Mouse (Mus musculus): Measurements from ENCODE around the gene Gm43720.
"Not testable (repeated sequence)": the region's sequence is repeated elsewhere in the genome, so short reads cannot be mapped to it uniquely, and the experiment has no call there.

Gm43720 gene

GRCm38 (mm10) chr5:138260834-138261233 is 18.9 kb downstream of the Gm43720 start:
- no peak for DNase-seq

DNA sequence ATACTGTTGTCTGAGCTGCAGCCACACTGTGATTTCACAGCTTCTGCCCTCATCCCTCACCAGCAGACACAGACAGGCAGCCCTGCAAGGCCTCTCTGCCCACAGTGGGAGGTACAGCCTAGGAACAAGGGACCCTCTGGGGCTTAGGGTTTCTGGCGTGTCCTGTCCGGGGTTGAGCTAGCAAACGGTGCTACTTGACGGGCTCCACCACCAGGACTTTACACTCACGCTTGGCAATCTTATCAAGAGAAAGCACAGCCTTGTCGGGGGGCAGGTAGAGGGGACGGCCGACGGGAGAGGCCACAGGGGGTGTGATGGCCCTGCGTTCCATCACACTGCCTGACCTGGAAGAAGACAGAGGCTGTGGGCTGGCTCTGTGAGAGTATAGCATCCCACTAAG is 19.7 kb downstream of the Gm43720 start:
- DNase-seq, result no peak

DNA sequence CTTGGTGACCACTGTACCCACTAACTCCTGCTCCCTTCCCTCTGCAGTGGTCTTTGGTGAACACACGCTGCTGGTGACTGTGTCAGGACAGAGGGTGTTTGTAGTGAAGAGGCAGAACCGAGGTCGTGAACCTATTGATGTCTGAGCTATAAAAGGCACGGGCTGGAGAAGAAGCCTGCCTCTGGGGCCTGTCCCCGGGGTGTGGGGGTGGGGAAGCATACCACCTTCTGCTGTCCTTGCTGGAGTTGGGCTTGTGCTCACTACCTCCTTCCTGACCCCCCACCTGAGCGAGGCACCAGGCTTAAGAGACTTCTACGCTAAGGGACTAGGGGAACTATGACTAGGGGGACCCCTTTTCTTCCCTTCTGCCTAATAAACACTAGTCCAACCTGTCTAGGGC is 20.8 kb downstream of the Gm43720 start:
- DNase-seq, result no peak

- no peak for DNase-seq
These were observed 21.2 kb downstream of the Gm43720 start for GRCm38 (mm10) chr5:138258542-138258941.

DNA sequence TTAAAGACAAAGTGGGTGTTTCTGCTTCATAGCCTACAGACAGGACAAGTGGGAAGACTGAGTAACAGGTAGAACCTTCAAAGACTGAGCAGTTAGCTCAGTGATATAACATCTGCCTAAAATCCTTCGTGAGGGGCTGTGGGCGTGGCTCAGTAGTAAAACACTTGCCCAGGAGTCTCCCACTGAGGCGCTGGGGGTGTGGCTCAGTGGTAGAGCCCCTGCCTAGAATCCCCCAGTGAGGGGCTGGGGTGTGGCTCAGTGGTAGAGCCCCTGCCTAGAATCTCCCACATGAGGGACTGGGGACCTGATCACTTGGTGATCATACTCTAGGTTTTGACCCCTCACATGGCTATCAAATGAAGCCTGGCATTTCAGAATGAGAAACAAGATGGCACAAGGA is 21.7 kb downstream of the Gm43720 start:
- DNase-seq, result no peak

DNA sequence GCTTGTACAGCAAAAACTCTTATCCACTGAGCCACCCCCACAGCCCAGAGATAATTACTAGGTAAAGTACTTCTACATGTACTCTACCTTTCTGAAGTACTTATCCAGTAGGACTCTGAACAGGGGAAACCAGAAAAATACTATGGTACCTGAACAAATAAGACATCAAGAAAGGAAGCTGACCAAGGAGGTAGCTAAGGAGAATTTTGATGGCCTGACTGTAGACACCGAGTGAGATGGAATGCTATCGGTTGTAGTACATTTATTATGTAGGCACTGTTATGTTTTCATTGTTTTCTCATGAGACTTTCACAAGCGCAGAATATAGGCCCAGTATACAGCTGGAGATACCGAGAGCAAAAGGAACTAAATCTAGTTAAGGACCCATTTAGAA is 22.2 kb downstream of the Gm43720 start:
- DNase-seq, result no peak

DNA sequence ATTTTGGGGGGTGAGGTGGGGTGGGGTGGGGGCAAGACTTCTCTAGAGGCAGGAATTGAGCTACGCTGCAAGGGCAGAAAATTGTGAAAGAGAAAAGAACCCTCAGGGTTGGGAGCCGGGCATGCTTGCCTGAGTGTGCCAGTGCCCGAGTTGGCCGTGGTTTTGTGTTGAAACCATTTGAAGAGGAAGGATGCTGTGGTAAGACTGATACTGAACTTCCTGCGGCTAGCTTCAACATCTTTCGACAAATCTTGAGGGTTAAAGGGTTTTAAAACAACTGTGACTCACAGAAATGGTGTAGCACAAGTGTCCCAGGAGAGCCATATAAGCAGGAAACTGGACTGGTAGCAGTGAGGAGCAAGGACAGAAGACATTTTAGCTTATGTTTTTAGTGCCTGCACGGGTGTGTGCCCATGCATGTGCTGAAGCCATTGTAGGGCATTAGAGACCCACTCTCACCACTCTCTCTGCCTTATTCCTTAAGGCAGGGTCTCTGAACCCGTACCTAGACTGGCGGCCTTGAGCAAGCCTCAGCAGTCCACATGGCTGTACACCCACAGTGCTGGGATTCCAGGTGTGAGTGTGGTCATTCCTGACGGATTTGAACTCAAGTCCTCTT is 22.7 kb downstream of the Gm43720 start:
- DNase-seq, result no peak

DNA sequence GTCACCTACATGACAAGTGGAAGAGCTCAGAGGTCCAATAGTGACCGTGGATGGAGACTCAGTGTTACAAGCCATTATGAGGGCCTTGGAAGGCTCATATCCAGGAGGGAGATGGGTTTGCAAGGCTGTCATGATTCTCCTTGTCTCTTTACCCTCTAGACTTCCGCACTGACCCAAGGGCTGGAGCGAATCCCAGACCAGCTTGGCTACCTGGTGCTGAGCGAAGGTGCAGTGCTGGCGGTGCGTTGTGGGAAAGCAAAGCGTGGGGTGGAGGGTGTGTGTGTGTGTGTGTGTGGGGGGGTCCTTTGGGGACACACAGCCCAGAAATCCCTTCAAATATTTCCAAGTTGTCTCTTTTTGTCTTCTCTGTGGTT is 23.7 kb downstream of the Gm43720 start:
- no peak for DNase-seq

DNA sequence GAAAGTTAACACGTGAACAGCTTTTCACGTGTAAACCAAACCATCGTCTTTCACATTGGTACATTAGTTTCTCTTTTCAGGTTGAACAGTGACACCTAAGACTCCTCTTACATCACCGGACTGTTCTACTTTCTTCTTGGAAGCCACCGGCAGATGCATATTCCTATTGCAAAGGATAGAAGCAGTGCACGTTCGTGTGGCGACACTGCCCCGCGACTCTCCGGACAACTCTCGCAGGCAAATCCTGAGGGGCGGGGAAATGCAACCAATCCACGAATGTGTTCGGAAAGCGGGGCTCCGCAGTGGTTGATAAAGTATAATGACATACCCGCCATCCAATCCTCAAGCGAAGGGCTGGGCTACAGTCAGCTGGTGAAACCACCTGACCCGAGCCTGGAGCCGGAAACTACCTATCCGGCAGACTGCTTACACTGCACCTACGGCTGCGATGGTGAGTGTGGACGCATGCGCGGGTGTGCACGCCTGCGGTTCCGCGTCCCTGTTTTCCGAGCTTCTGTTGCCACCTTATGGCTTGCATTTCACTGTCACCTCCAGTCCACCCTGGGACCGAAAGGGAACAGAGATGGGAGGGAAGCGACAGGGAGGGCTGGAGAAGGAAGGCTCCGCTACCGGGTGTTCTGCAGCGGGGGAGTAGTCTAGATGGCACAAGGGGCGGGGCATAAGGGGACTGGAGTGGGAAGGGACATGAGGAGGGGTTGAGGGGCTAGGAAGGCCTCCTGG is 24.2 kb downstream of the Gm43720 start, which contains the start of gene Lamtor4:
Gene Lamtor4 (plus strand): TSS at position 130 of the 741 bp plus-strand sequence.
- peak; percentile 97 for DNase-seq

DNA sequence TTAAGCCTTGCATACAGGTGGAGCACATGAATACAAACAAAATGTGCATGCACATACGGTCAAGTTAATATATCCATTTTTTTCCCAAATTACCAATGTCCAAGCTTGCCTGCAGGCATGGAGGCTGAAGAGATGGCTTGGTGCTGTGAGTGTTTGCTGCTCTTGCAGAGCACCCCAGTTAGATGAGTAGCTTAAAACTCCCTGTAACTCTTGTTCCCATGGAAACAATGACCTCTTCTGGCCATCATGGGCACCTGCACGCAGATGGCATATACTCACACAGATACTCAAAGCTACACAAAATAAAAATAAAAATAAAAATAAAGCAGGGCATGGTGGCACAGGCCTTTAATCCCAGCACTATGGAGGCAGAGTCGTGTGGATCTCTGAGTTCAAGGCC is 26.7 kb downstream of the Gm43720 start:
- DNase-seq, result no peak

- no peak for DNase-seq
These were observed 28.6 kb downstream of the Gm43720 start for GRCm38 (mm10) chr5:138251144-138251543.

GRCm38 (mm10) chr5:138241511-138241910 is 38.2 kb downstream of the Gm43720 start:
- DNase-seq, result peak; percentile 31

GRCm38 (mm10) chr5:138234224-138234623 is 45.5 kb downstream of the Gm43720 start:
- no peak for DNase-seq

DNA sequence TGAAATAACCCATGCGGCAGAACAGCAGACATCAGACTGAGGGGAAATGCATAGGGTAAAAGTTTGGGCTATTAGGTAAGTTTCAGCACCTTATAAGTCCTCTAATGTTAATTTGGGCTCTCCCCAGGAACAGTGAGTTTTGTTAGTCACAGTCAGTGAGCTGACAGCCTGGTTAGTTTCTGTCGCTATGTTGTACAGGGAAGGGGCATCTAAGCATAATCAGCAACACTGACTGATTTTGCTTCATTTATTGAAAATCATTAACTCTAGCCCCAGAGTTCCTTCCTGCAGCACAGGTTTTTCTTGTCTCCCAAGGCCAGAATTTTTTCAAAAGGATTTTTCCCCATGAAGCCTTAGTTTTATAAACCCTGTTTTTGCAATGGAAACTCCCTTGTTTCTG is 46.0 kb downstream of the Gm43720 start:
- DNase-seq, result no peak

- no peak for DNase-seq
These were observed 50.2 kb downstream of the Gm43720 start for GRCm38 (mm10) chr5:138229511-138229910.

- peak; percentile 41 for DNase-seq
These were observed 51.7 kb downstream of the Gm43720 start for GRCm38 (mm10) chr5:138228026-138228425.

GRCm38 (mm10) chr5:138227367-138227766 is 52.4 kb downstream of the Gm43720 start:
- DNase-seq, result no peak

DNA sequence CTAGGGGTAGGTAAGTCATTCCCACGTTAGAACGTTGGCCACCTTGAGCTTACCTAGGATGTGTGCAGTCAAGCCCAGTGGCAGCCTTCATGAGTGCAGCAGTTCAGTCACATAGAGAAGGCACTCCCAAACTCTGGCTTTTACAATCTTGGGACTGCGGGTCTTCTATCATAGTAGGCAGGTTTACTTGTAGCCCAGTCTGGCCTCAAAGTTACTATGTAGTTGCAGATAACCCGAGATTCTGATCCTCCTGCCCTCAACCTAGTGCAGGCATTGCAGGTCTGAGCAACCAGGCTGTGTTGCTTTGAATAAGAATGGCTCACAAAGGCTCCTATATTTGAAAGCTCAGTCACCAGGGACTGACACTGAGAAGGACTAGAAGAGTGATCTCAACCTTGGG is 53.3 kb downstream of the Gm43720 start:
- DNase-seq, result no peak

DNA sequence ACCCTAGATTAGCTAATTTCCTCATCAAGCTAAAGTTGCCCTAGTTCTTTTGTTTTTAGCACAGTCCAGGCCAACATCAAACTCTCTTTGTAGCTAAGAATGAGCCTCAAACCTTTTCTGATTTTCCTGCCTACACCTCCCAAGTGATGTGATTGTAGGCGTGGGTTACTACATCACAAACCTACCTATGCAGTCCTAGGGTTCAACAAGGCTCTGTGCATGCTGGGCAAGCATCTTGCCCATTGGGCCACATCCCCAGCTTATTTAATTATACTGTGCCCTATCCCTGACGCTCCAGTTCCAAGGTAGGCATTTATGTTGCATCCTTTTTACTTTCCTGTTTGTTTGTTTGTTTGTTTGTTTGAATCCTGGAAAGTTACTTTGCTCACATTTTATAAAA is 54.1 kb downstream of the Gm43720 start, which contains the start of gene Nxpe5:
Gene Nxpe5 (plus strand): TSS at position 199 of the 400 bp plus-strand sequence.
- no peak for DNase-seq

- no peak for DNase-seq
These were observed 56.5 kb downstream of the Gm43720 start for GRCm38 (mm10) chr5:138223287-138223686.

DNA sequence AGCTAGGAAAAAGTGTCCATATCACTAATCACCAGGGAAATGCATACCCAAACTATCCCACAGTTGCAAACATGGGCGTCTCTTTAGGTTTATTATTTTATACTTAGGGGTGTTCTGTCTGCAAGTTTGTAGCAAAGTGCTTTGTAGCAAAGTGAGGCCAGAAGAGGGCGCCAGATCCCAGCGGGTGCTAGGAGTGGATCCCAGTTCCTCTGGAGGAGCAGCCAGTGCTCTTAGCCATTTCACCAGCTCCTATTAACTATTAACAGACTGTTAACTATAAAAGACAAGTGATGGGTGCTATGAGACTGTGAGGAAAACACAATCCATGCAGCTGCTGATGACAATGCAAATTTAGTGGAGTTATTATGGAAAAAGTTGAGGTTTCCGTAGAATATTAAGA is 57.6 kb downstream of the Gm43720 start:
- DNase-seq, result peak; percentile 91

GRCm38 (mm10) chr5:138219864-138220263 is 59.9 kb downstream of the Gm43720 start:
- DNase-seq, result no peak

DNA sequence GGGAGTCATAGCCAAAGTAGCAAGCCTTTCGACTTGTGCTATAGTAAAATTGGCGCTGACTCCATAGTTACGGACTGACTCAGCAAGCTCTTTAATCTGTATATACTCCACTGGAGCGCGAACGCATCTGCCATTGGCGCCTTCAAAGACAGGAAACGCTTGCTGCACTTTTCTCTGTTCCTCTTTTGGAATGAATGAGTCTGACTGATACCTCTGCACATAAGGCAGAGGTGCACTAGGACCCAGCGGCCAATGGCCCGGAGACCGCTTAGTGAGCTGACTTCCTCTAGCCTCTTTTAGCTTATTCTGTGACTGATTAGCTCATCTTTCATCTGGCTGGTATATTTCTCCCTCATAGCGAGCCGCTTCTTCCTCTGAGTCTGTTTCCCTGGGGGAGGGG is 63.1 kb downstream of the Gm43720 start:
- DNase-seq, result not testable (repeated sequence)
